Mouse (Mus musculus) erythroblast, embryonic 14.5 days (primary cell): Measurements from ENCODE around the gene Plpp2.

Source experiments
- GATA1 ChIP-seq: IDR thresholded peaks from 2 replicates; pipeline ENCODE4 v1.6.1; 2012; ENCODE audit warnings: low read length, inconsistent platforms, mixed read lengths
- TAL1 ChIP-seq: IDR thresholded peaks from 3 replicates; pipeline ENCODE4 v1.6.1; 2012; ENCODE audit warnings: low read length, inconsistent platforms, mixed read lengths

DNA sequence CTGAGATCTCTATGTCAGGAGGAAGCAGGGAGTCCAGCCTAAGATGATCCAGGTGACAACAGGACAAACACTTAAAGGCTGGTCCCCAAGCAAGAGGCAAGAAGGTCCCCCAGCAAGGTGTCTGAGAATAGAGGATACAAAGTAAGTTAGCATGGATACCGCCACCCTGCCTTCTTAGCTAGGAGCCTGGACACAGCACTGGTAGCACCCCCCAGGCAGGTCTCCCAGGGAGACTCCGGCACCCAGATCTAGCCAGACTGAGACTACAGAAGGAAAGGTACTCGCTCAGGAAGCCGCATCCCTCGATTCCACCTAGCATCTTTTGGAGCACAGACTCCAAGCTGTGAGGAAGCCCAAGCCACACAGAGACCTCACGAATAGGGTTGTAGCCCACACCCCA is 19.6 kb upstream of the Plpp2 start:
- TF ChIP-seq GATA1 (no peak), TAL1 (no peak)
